16 mouse cellular contexts compared by ENCODE assay signal in the genomic region with DNA sequence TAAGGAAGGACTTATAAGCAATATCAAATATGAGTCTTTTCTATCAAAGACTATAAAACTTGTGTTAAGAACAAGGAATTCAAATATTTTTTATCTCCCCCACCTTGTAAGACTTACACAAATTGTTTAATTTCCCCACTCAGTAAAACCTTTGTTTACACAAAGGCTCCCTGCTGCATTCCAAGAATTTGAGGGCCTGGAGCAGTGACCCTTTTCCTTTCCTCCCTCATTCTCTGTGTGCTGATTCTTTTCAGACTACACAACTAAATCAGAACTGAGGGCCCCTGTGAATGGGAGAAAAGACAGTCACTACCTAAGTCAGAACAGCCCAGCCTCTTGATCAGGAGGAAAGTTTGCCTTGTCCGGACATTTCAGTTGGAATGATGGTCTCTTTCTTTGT. TPM values are rescaled to one million over a fixed set of nuclear protein-coding genes. Genes with fewer than 3 reads are reported as not detected.
DNase-seq lines count a peak whose midpoint lies in the region; ATAC-seq and TF ChIP-seq lines count a peak whose summit lies in the region.
"Had no signal": no experiment of that assay in that cellular context is flagged by ENCODE, and none has a peak within 500 bp of the region (broad histone marks: within the 10 kb centered on the region; RNA-seq: fewer than 3 reads in every experiment).

No protein-coding gene starts in this region.

- no peak for DNase-seq in heart, adult 9 months (ENCODE audit: low spot score in 2 of 2)
- DNase-seq in lung, embryonic 14.5 days: peak; percentile 52
- no peak for DNase-seq in lung, postnatal 25 days (ENCODE audit: low spot score)
- no peak for DNase-seq in liver, embryonic 13.5 days
- DNase-seq in gastrocnemius, postnatal 4 days (ENCODE audit: low spot score in 2 of 2): no peak
- no peak for DNase-seq in cerebellum, adult 9-11 months
- DNase-seq: cerebellum, adult 8-10 months; gastrocnemius, postnatal 25 days; kidney, adult 9 months had no signal

- H3K36me3 ChIP-seq in heart, embryonic 14.5 days (ENCODE audit: control insufficient read depth, insufficient read depth, low read length): no peaks in the 10 kb centered on the region
- H3K36me3 ChIP-seq in lung, embryonic 14.5 days (ENCODE audit: insufficient read depth): no peaks in the 10 kb centered on the region
- no peaks in the 10 kb centered on the region for H3K36me3 ChIP-seq in liver, embryonic 13.5 days

- H3K4me3 ChIP-seq in heart, embryonic 14.5 days (ENCODE audit: control insufficient read depth in 1 of 2, insufficient read depth in 1 of 2, low read depth in 1 of 2, low read length in 2 of 2): no peak overlapping the region
- H3K4me3 ChIP-seq in lung, embryonic 14.5 days (ENCODE audit: low read depth, low read length): no peak overlapping the region
- no peak overlapping the region for H3K4me3 ChIP-seq in embryonic fibroblast, embryonic 13.5 days (ENCODE audit: insufficient read depth, low read length)
- no peak overlapping the region for H3K4me3 ChIP-seq in liver, embryonic 13.5 days (replicated peaks)
- H3K4me3 ChIP-seq: megakaryocyte, embryonic 14.5 days had no signal

- WGBS in heart, embryonic 14.5 days: 63% methylated on average over 1 of the region's 1 CpGs
- WGBS in lung, embryonic 14.5 days: 24% methylated on average over 1 of the region's 1 CpGs
- WGBS in liver, embryonic 13.5 days (ENCODE audit: insufficient replicate concordance): 74% methylated on average over 1 of the region's 1 CpGs

- H3K9ac ChIP-seq in heart, embryonic 14.5 days (ENCODE audit: low read length): peak overlapping the region; percentile 6; the same call in 1 of the 2 replicates
- 0 out of 2 replicates have a peak overlapping the region, but pooled peaks have one; percentile 9 for H3K9ac ChIP-seq in lung, embryonic 14.5 days
- no peak overlapping the region for H3K9ac ChIP-seq in liver, embryonic 13.5 days

- no peak for TF ChIP-seq POLR2A in embryonic fibroblast, embryonic 13.5 days (IDR thresholded peaks at IDR 0.05; ENCODE audit: low read depth, low read length)

- ATAC-seq in heart, embryonic 14.5 days (ENCODE audit: insufficient number of reproducible peaks, insufficient read depth, low FRiP score, low read depth): no peak
- ATAC-seq in lung, embryonic 14.5 days (ENCODE audit: insufficient read depth): no peak
- ATAC-seq in liver, embryonic 13.5 days (ENCODE audit: low read depth): no peak

- H3K4me1 ChIP-seq in heart, embryonic 14.5 days (ENCODE audit: control insufficient read depth in 2 of 2, insufficient read depth in 2 of 2, low read length in 2 of 2): peaks cover 42 to 56% of the 10 kb centered on the region in 2 experiments
- peaks cover 34% of the 10 kb centered on the region for H3K4me1 ChIP-seq in lung, embryonic 14.5 days (ENCODE audit: insufficient read depth)
- H3K4me1 ChIP-seq in embryonic fibroblast, embryonic 13.5 days (ENCODE audit: control insufficient read depth, insufficient read depth, low read length): peaks cover 19% of the 10 kb centered on the region
- peaks cover 12% of the 10 kb centered on the region for H3K4me1 ChIP-seq in liver, embryonic 13.5 days (replicated peaks)

- peak overlapping the region; percentile 95 to 98; a peak in 3 of 4 replicates for H3K27ac ChIP-seq in heart, embryonic 14.5 days (replicated peaks in 1 of 2; ENCODE audit: control insufficient read depth in 1 of 2, insufficient read depth in 1 of 2, low read depth in 2 of 2, low read length in 2 of 2)
- H3K27ac ChIP-seq in lung, embryonic 14.5 days (ENCODE audit: low read depth): peak overlapping the region; percentile 98
- peak overlapping the region; percentile 95 for H3K27ac ChIP-seq in embryonic fibroblast, embryonic 13.5 days (ENCODE audit: insufficient read depth, low read length)
- H3K27ac ChIP-seq in liver, embryonic 13.5 days: peak overlapping the region; percentile 48

- TF ChIP-seq CTCF in lung, embryonic 14.5 days (IDR thresholded peaks at IDR 0.05; ENCODE audit: low read depth): no peak
- no peak for TF ChIP-seq CTCF in embryonic fibroblast, embryonic 13.5 days (IDR thresholded peaks at IDR 0.05; ENCODE audit: borderline replicate concordance, insufficient read depth, low read length)

- no peak overlapping the region for H3K4me2 ChIP-seq in heart, embryonic 14.5 days (ENCODE audit: low read length)
- no peak overlapping the region for H3K4me2 ChIP-seq in lung, embryonic 14.5 days
- no peak overlapping the region for H3K4me2 ChIP-seq in liver, embryonic 13.5 days

- no peaks in the 10 kb centered on the region for H3K9me3 ChIP-seq in heart, embryonic 14.5 days (ENCODE audit: control insufficient read depth, low read length)
- no peaks in the 10 kb centered on the region for H3K9me3 ChIP-seq in lung, embryonic 14.5 days (ENCODE audit: low read depth, low read length)
- no peaks in the 10 kb centered on the region for H3K9me3 ChIP-seq in liver, embryonic 13.5 days (replicated peaks)
- H3K9me3 ChIP-seq: megakaryocyte, embryonic 14.5 days had no signal

- no peaks in the 10 kb centered on the region for H3K27me3 ChIP-seq in heart, embryonic 14.5 days (ENCODE audit: control insufficient read depth, insufficient read depth, low read length)
- no peaks in the 10 kb centered on the region for H3K27me3 ChIP-seq in lung, embryonic 14.5 days (ENCODE audit: insufficient read depth, low read length)
- H3K27me3 ChIP-seq in liver, embryonic 13.5 days: 0 out of 2 replicates have a peak, but pooled peaks cover 6% of the 10 kb centered on the region

RNA-seq across cellular contexts. Expression of a gene that starts 5.9 kb away (rescaled TPM):
- polyA plus RNA-seq in heart, embryonic 14.5 days (2014; fragmentation: Nextera tagmentation; extraction: Ambion mirVana): 48.6 and 49.3 TPM in 2 replicates
- 98.0 and 99.6 TPM in 2 replicates for polyA plus RNA-seq in lung, embryonic 14.5 days (2014; fragmentation: Nextera tagmentation; extraction: Ambion mirVana)
- polyA plus RNA-seq in embryonic fibroblast, embryonic 13.5 days (2011; ENCODE audit: insufficient read length, low read depth, missing spikeins): 114 and 159 TPM in 2 replicates
- polyA plus RNA-seq in liver, embryonic 13.5 days (2015; fragmentation: Nextera tagmentation; extraction: Ambion mirVana): 14.2 and 15.5 TPM in 2 replicates
- 10 to 100 TPM; 26.3 to 28.7 TPM for total RNA-seq in gastrocnemius, postnatal 4 days (2021)

RNA-seq across cellular contexts. Expression of a gene that starts 13.1 kb away (rescaled TPM):
- 24.1 and 31.7 TPM in 2 replicates for polyA plus RNA-seq in heart, embryonic 14.5 days (2014; fragmentation: Nextera tagmentation; extraction: Ambion mirVana)
- polyA plus RNA-seq in lung, embryonic 14.5 days (2014; fragmentation: Nextera tagmentation; extraction: Ambion mirVana): 0.86 and 1.6 TPM in 2 replicates
- polyA plus RNA-seq in embryonic fibroblast, embryonic 13.5 days (2011; ENCODE audit: insufficient read length, low read depth, missing spikeins): 1.1 TPM in 1 of 2 replicates, not detected in the other
- polyA plus RNA-seq in liver, embryonic 13.5 days (2015; fragmentation: Nextera tagmentation; extraction: Ambion mirVana): 3.4 and 4.3 TPM in 2 replicates
- 1,000 to 10,000 TPM; 7,757 to 8,026 TPM for total RNA-seq in gastrocnemius, postnatal 4 days (2021)
- polyA plus RNA-seq: testis, adult 2 months had no signal

RNA-seq across cellular contexts. Expression of a gene that starts 20.1 kb away (rescaled TPM):
- not detected in 2 replicates for polyA plus RNA-seq in heart, embryonic 14.5 days (2014; fragmentation: Nextera tagmentation; extraction: Ambion mirVana)
- not detected in 2 replicates for polyA plus RNA-seq in lung, embryonic 14.5 days (2014; fragmentation: Nextera tagmentation; extraction: Ambion mirVana)
- 1.3 and 2.4 TPM in 2 replicates for polyA plus RNA-seq in embryonic fibroblast, embryonic 13.5 days (2011; ENCODE audit: insufficient read length, low read depth, missing spikeins)
- not detected in 2 replicates for polyA plus RNA-seq in liver, embryonic 13.5 days (2015; fragmentation: Nextera tagmentation; extraction: Ambion mirVana)
- total RNA-seq in gastrocnemius, postnatal 4 days (2021): not detected
- total RNA-seq: adrenal gland, postnatal 4 days; gastrocnemius, postnatal 25 days; left cerebral cortex, postnatal 10 days had no signal
- polyA plus RNA-seq: neural tube, embryonic 11.5 days had no signal

RNA-seq across cellular contexts. Expression of a gene that starts 43.9 kb away (rescaled TPM):
- polyA plus RNA-seq in heart, embryonic 14.5 days (2014; fragmentation: Nextera tagmentation; extraction: Ambion mirVana): 3.9 and 5.8 TPM in 2 replicates
- 1.5 and 2.5 TPM in 2 replicates for polyA plus RNA-seq in lung, embryonic 14.5 days (2014; fragmentation: Nextera tagmentation; extraction: Ambion mirVana)
- 1.4 TPM in 2 replicates for polyA plus RNA-seq in embryonic fibroblast, embryonic 13.5 days (2011; ENCODE audit: insufficient read length, low read depth, missing spikeins)
- 1.6 and 2.6 TPM in 2 replicates for polyA plus RNA-seq in liver, embryonic 13.5 days (2015; fragmentation: Nextera tagmentation; extraction: Ambion mirVana)
- over 10,000 TPM in 1 of 2 experiments, 1,000 to 10,000 TPM in 1; 9,881 to 10,830 TPM for total RNA-seq in gastrocnemius, postnatal 4 days (2021)
- total RNA-seq: left cerebral cortex, postnatal 10 days had no signal
- polyA plus RNA-seq: testis, adult 2 months had no signal

Comparison
In these comparisons a context has a peak if more than half of its experiments do, and no peak if none do; other contexts are left out.
1. H3K27ac ChIP-seq: peak in every context shown above with its lines; median percentile 98 in lung, embryonic 14.5 days; 96 in heart, embryonic 14.5 days; 95 in embryonic fibroblast, embryonic 13.5 days; 48 in liver, embryonic 13.5 days.